Mouse (Mus musculus): ENCODE results near the gene Cavin4. TPM values are rescaled to one million over a fixed set of nuclear protein-coding genes. Genes with fewer than 3 reads are reported as not detected.

The Cavin4 gene
- polyA plus RNA-seq (2016; fragmentation: Nextera tagmentation; extraction: Ambion mirVana) = 2.6 and 2.8 TPM in 2 replicates

GRCm38 (mm10) chr4:48663271-48663670 is at the start of gene Cavin4:
Gene Cavin4 (plus strand): TSS chr4:48663514.
- Histone ChIP-seq H3K27ac (no peak within 1 kb of the TSS), H3K4me1 (no peaks in the 10 kb centered on the region), H3K36me3 (peaks cover 54% of the 10 kb centered on the region), H3K9me3 (no peaks in the 10 kb centered on the region), H3K4me2 (replicated peaks) (no peak within 1 kb of the TSS), H3K4me3 (no peak within 1 kb of the TSS), H3K27me3 (replicated peaks) (no peaks in the 10 kb centered on the region), H3K9ac (no peak within 1 kb of the TSS)
- ATAC-seq (ENCODE audit: low FRiP score, low read depth) = no peak
- WGBS = 92% methylated on average over 10 of the region's 10 CpGs

- WGBS = 90% methylated on average over 4 of the region's 4 CpGs
- Histone ChIP-seq H3K9me3 (no peaks in the 10 kb centered on the region), H3K9ac (no peak overlapping the region), H3K27me3 (replicated peaks) (no peaks in the 10 kb centered on the region), H3K36me3 (peaks cover 51% of the 10 kb centered on the region), H3K4me3 (no peak overlapping the region), H3K27ac (no peak overlapping the region), H3K4me2 (replicated peaks) (no peak overlapping the region), H3K4me1 (no peaks in the 10 kb centered on the region)
- ATAC-seq (ENCODE audit: low FRiP score, low read depth) = no peak
These were observed 47.8 kb upstream of the Cavin4 start for GRCm38 (mm10) chr4:48615483-48615882.

GRCm38 (mm10) chr4:48617201-48617600 is 46.1 kb upstream of the Cavin4 start:
- 96% methylated on average over 15 of the region's 15 CpGs for WGBS
- no peaks in the 10 kb centered on the region for H3K9me3 ChIP-seq

GRCm38 (mm10) chr4:48620121-48620520 is 43.2 kb upstream of the Cavin4 start:
- 90% methylated on average over 6 of the region's 6 CpGs for WGBS
- H3K9me3 ChIP-seq = no peaks in the 10 kb centered on the region
- peaks cover 61% of the 10 kb centered on the region for H3K36me3 ChIP-seq
- no peak overlapping the region for H3K4me2 ChIP-seq (replicated peaks)
- no peak overlapping the region for H3K9ac ChIP-seq
- no peaks in the 10 kb centered on the region for H3K4me1 ChIP-seq
- no peak overlapping the region for H3K27ac ChIP-seq
- no peaks in the 10 kb centered on the region for H3K27me3 ChIP-seq (replicated peaks)
- H3K4me3 ChIP-seq = no peak overlapping the region
- no peak for ATAC-seq (ENCODE audit: low FRiP score, low read depth)

More at GRCm38 (mm10) chr4:48617201-48617600, 46.1 kb upstream of the Cavin4 start:
- Histone ChIP-seq H3K4me3 (no peak overlapping the region), H3K4me2 (replicated peaks) (no peak overlapping the region), H3K27ac (no peak overlapping the region), H3K27me3 (replicated peaks) (no peaks in the 10 kb centered on the region), H3K4me1 (no peaks in the 10 kb centered on the region), H3K36me3 (peaks cover 47% of the 10 kb centered on the region), H3K9ac (no peak overlapping the region)
- ATAC-seq (ENCODE audit: low FRiP score, low read depth) = no peak

- Histone ChIP-seq H3K4me3 (no peak overlapping the region), H3K9me3 (no peaks in the 10 kb centered on the region)
- WGBS = 97% methylated on average over 6 of the region's 6 CpGs
These were observed 41.1 kb upstream of the Cavin4 start for GRCm38 (mm10) chr4:48622246-48622645.

GRCm38 (mm10) chr4:48622946-48623345 is 40.4 kb upstream of the Cavin4 start:
- Histone ChIP-seq H3K9me3 (no peaks in the 10 kb centered on the region), H3K4me2 (replicated peaks) (no peak overlapping the region), H3K27me3 (replicated peaks) (no peaks in the 10 kb centered on the region), H3K36me3 (peaks cover 61% of the 10 kb centered on the region), H3K4me3 (no peak overlapping the region), H3K27ac (no peak overlapping the region), H3K9ac (no peak overlapping the region), H3K4me1 (no peaks in the 10 kb centered on the region)
- 98% methylated on average over 7 of the region's 7 CpGs for WGBS
- no peak for ATAC-seq (ENCODE audit: low FRiP score, low read depth)

More at GRCm38 (mm10) chr4:48622246-48622645, 41.1 kb upstream of the Cavin4 start:
- H3K27me3 ChIP-seq (replicated peaks) = no peaks in the 10 kb centered on the region
- no peak for ATAC-seq (ENCODE audit: low FRiP score, low read depth)
- no peak overlapping the region for H3K4me2 ChIP-seq (replicated peaks)
- no peak overlapping the region for H3K27ac ChIP-seq
- peaks cover 59% of the 10 kb centered on the region for H3K36me3 ChIP-seq
- H3K4me1 ChIP-seq = no peaks in the 10 kb centered on the region
- no peak overlapping the region for H3K9ac ChIP-seq

- 69% methylated on average over 6 of the region's 6 CpGs for WGBS
- Histone ChIP-seq H3K27ac (no peak overlapping the region), H3K36me3 (peaks cover 70% of the 10 kb centered on the region), H3K9ac (no peak overlapping the region), H3K27me3 (replicated peaks) (no peaks in the 10 kb centered on the region), H3K4me1 (no peaks in the 10 kb centered on the region), H3K9me3 (no peaks in the 10 kb centered on the region), H3K4me3 (no peak overlapping the region), H3K4me2 (replicated peaks) (no peak overlapping the region)
- no peak for ATAC-seq (ENCODE audit: low FRiP score, low read depth)
These were observed 38.4 kb upstream of the Cavin4 start for GRCm38 (mm10) chr4:48624961-48625360.

GRCm38 (mm10) chr4:48625836-48626235 is 37.5 kb upstream of the Cavin4 start:
- H3K27me3 ChIP-seq (replicated peaks) = no peaks in the 10 kb centered on the region
- no peak overlapping the region for H3K4me2 ChIP-seq (replicated peaks)
- H3K36me3 ChIP-seq = peaks cover 71% of the 10 kb centered on the region
- H3K9ac ChIP-seq = no peak overlapping the region
- no peaks in the 10 kb centered on the region for H3K4me1 ChIP-seq
- no peak overlapping the region for H3K4me3 ChIP-seq
- WGBS = 81% methylated on average over 9 of the region's 9 CpGs
- ATAC-seq (ENCODE audit: low FRiP score, low read depth) = no peak
- H3K9me3 ChIP-seq = no peaks in the 10 kb centered on the region
- no peak overlapping the region for H3K27ac ChIP-seq

GRCm38 (mm10) chr4:48629445-48629844 is 33.9 kb upstream of the Cavin4 start:
- Histone ChIP-seq H3K27me3 (replicated peaks) (no peaks in the 10 kb centered on the region), H3K4me3 (no peak overlapping the region), H3K4me2 (replicated peaks) (no peak overlapping the region), H3K36me3 (peaks cover 43% of the 10 kb centered on the region), H3K4me1 (no peaks in the 10 kb centered on the region), H3K9me3 (no peaks in the 10 kb centered on the region), H3K9ac (no peak overlapping the region), H3K27ac (no peak overlapping the region)
- ATAC-seq (ENCODE audit: low FRiP score, low read depth) = no peak
- 96% methylated on average over 13 of the region's 13 CpGs for WGBS

- no peak overlapping the region for H3K4me3 ChIP-seq
- no peaks in the 10 kb centered on the region for H3K27me3 ChIP-seq (replicated peaks)
- 0 out of 2 replicates have a peak, but pooled peaks have one; percentile 17 for ATAC-seq (ENCODE audit: low FRiP score, low read depth)
- WGBS = 72% methylated on average over 6 of the region's 6 CpGs
- H3K27ac ChIP-seq = no peak overlapping the region
- H3K36me3 ChIP-seq = peaks cover 34% of the 10 kb centered on the region
- H3K4me2 ChIP-seq (replicated peaks) = no peak overlapping the region
- no peaks in the 10 kb centered on the region for H3K9me3 ChIP-seq
- H3K9ac ChIP-seq = no peak overlapping the region
- no peaks in the 10 kb centered on the region for H3K4me1 ChIP-seq
These were observed 29.8 kb upstream of the Cavin4 start for GRCm38 (mm10) chr4:48633529-48633928.

GRCm38 (mm10) chr4:48634058-48634457 is 29.3 kb upstream of the Cavin4 start:
- H3K9ac ChIP-seq = no peak overlapping the region
- 77% methylated on average over 2 of the region's 2 CpGs for WGBS
- H3K36me3 ChIP-seq = peaks cover 34% of the 10 kb centered on the region
- H3K4me1 ChIP-seq = no peaks in the 10 kb centered on the region
- no peaks in the 10 kb centered on the region for H3K27me3 ChIP-seq (replicated peaks)
- H3K4me2 ChIP-seq (replicated peaks) = no peak overlapping the region
- no peak overlapping the region for H3K4me3 ChIP-seq
- H3K27ac ChIP-seq = no peak overlapping the region
- ATAC-seq (ENCODE audit: low FRiP score, low read depth) = no peak; the same call in 1 of the 2 replicates
- H3K9me3 ChIP-seq = no peaks in the 10 kb centered on the region

GRCm38 (mm10) chr4:48636831-48637230 is 26.5 kb upstream of the Cavin4 start:
- Histone ChIP-seq H3K9me3 (no peaks in the 10 kb centered on the region), H3K4me3 (no peak overlapping the region), H3K9ac (no peak overlapping the region), H3K4me2 (replicated peaks) (no peak overlapping the region), H3K36me3 (peaks cover 40% of the 10 kb centered on the region), H3K27me3 (replicated peaks) (no peaks in the 10 kb centered on the region), H3K4me1 (no peaks in the 10 kb centered on the region), H3K27ac (no peak overlapping the region)
- ATAC-seq (ENCODE audit: low FRiP score, low read depth) = no peak
- WGBS = 96% methylated on average over 13 of the region's 13 CpGs

GRCm38 (mm10) chr4:48638132-48638531 is 25.2 kb upstream of the Cavin4 start:
- Histone ChIP-seq H3K4me2 (replicated peaks) (no peak overlapping the region), H3K4me3 (no peak overlapping the region), H3K9ac (no peak overlapping the region), H3K4me1 (no peaks in the 10 kb centered on the region), H3K36me3 (peaks cover 46% of the 10 kb centered on the region), H3K9me3 (no peaks in the 10 kb centered on the region), H3K27ac (no peak overlapping the region), H3K27me3 (replicated peaks) (no peaks in the 10 kb centered on the region)
- WGBS = 77% methylated on average over 10 of the region's 10 CpGs
- no peak for ATAC-seq (ENCODE audit: low FRiP score, low read depth)

All from neural tube, embryonic 12.5 days (tissue).